8 mouse cellular contexts compared by ENCODE assay signal in the genomic region with DNA sequence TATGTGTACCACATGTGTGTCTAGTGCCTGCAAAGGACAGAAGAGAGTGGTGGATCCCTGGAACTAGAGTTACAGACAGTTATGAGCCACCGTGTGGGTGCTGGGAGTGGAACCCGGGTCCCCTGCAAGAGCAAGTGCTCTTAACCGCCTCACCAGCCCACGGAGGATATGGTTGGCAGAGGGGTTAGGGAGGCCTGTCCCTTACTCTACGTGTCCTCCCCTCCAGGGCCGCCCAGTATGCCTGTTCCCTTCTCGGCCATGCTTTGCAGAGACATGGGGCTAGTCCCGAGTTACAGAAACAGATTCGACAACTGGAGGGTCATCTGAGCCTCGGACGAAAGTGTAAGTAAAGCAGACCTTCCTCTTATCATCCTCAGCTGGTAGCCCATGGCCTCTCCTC. TPM values are rescaled to one million over a fixed set of nuclear protein-coding genes. Genes with fewer than 3 reads are reported as not detected.
DNase-seq lines count a peak whose midpoint lies in the region; TF ChIP-seq lines count a peak whose summit lies in the region.

No protein-coding gene starts in this region.

- no peaks in the 10 kb centered on the region for H3K9me3 ChIP-seq in limb, embryonic 10.5 days (replicated peaks)

- DNase-seq in cerebellum, adult 11-12 months, result peak; percentile 25
- DNase-seq in cerebellum, adult 8-10 months, result no peak
- peak; percentile 6 for DNase-seq in right cerebral cortex, postnatal 4 days
- DNase-seq in right cerebral cortex, postnatal 10 days (ENCODE audit: low spot score in 2 of 2), result no peak
- no peak for DNase-seq in limb, embryonic 10.5 days (ENCODE audit: low spot score)
- DNase-seq in adrenal gland, postnatal 36 days, result no peak
- DNase-seq in layer of hippocampus, adult 8-10 months (ENCODE audit: low spot score in 2 of 2), result no peak

- H3K27ac ChIP-seq in limb, embryonic 10.5 days, result 0 out of 2 replicates have a peak overlapping the region, but pooled peaks have one; percentile 93
- peak overlapping the region; percentile 42 for H3K27ac ChIP-seq in small intestine, adult 2 months (ENCODE audit: insufficient read depth, low read depth, low read length)

- peak overlapping the region; percentile 81 for H3K4me3 ChIP-seq in limb, embryonic 10.5 days
- peak overlapping the region; percentile 55 for H3K4me3 ChIP-seq in small intestine, adult 2 months (ENCODE audit: low read depth, low read length)

- WGBS in limb, embryonic 10.5 days, result 70% methylated on average over 11 of the region's 11 CpGs
- 27% methylated on average over 11 of the region's 11 CpGs for WGBS in small intestine, adult 2 months

- TF ChIP-seq CTCF in small intestine, adult 2 months (IDR thresholded peaks at IDR 0.05; ENCODE audit: extremely low read depth, insufficient read length, insufficient replicate concordance, low read depth, low read length), result no peak

- no peaks in the 10 kb centered on the region for H3K27me3 ChIP-seq in limb, embryonic 10.5 days (ENCODE audit: low read depth, poor library complexity, severe bottlenecking)
- no peaks in the 10 kb centered on the region for H3K27me3 ChIP-seq in small intestine, adult 2 months (ENCODE audit: control insufficient read depth, insufficient read depth, low read length)

- H3K36me3 ChIP-seq in limb, embryonic 10.5 days, result peaks cover 70% of the 10 kb centered on the region
- H3K36me3 ChIP-seq in small intestine, adult 2 months (ENCODE audit: control insufficient read depth, insufficient read depth, low read length), result peaks cover 20% of the 10 kb centered on the region

- H3K4me1 ChIP-seq in limb, embryonic 10.5 days, result peaks cover 22% of the 10 kb centered on the region
- peaks cover 6% of the 10 kb centered on the region; the same call in 1 of the 2 replicates for H3K4me1 ChIP-seq in small intestine, adult 2 months (ENCODE audit: control insufficient read depth, insufficient read depth, insufficient read length, low read length)

- no peak for TF ChIP-seq POLR2A in small intestine, adult 2 months (IDR thresholded peaks at IDR 0.05; ENCODE audit: low read depth, low read length)

RNA-seq across cellular contexts. Expression of gene Gm42957, which starts 1.2 kb away (rescaled TPM):
- 0.08 and 0.14 TPM in 2 replicates for polyA plus RNA-seq in limb, embryonic 10.5 days (2016; fragmentation: Nextera tagmentation; extraction: Ambion mirVana)
- 0.05 TPM in 1 of 2 replicates, not detected in the other for polyA plus RNA-seq in small intestine, adult 2 months (2012; rRNA removed)
- total RNA-seq in adrenal gland, postnatal 36 days (2021), result under 1 TPM; 0.33 to 0.46 TPM
- total RNA-seq in layer of hippocampus, adult 8-10 months (2022), result 1 to 10 TPM in 1 of 4 experiments, under 1 TPM in 3; 0.36 to 1.1 (median 0.66) TPM

RNA-seq across cellular contexts. Expression of gene Pex11b, which starts 1.3 kb away (rescaled TPM):
- polyA plus RNA-seq in limb, embryonic 10.5 days (2016; fragmentation: Nextera tagmentation; extraction: Ambion mirVana), result 40.9 and 44.6 TPM in 2 replicates
- 11.0 and 21.1 TPM in 2 replicates for polyA plus RNA-seq in small intestine, adult 2 months (2012; rRNA removed)
- 10 to 100 TPM; 40.4 to 58.4 TPM for total RNA-seq in adrenal gland, postnatal 36 days (2021)
- 10 to 100 TPM; 53.5 to 66.1 (median 58.1) TPM for total RNA-seq in layer of hippocampus, adult 8-10 months (2022)

RNA-seq across cellular contexts. Expression of gene Rbm8a, which starts 6.7 kb away (rescaled TPM):
- 224 and 228 TPM in 2 replicates for polyA plus RNA-seq in limb, embryonic 10.5 days (2016; fragmentation: Nextera tagmentation; extraction: Ambion mirVana)
- polyA plus RNA-seq in small intestine, adult 2 months (2012; rRNA removed), result 1.4 and 5.8 TPM in 2 replicates
- 10 to 100 TPM; 68.3 to 73.5 TPM for total RNA-seq in adrenal gland, postnatal 36 days (2021)
- 10 to 100 TPM; 45.5 to 61.5 (median 48.7) TPM for total RNA-seq in layer of hippocampus, adult 8-10 months (2022)

RNA-seq across cellular contexts. Expression of gene Itga10, which starts 8.9 kb away (rescaled TPM):
- 0.58 and 0.80 TPM in 2 replicates for polyA plus RNA-seq in limb, embryonic 10.5 days (2016; fragmentation: Nextera tagmentation; extraction: Ambion mirVana)
- 0.49 and 0.53 TPM in 2 replicates for polyA plus RNA-seq in small intestine, adult 2 months (2012; rRNA removed)
- 1 to 10 TPM; 1.3 to 2.3 TPM for total RNA-seq in adrenal gland, postnatal 36 days (2021)
- 1 to 10 TPM; 1.5 to 4.0 (median 3.2) TPM for total RNA-seq in layer of hippocampus, adult 8-10 months (2022)

RNA-seq across cellular contexts. Expression of gene Ankrd35, which starts 33.5 kb away (rescaled TPM):
- polyA plus RNA-seq in limb, embryonic 10.5 days (2016; fragmentation: Nextera tagmentation; extraction: Ambion mirVana), result 0.09 and 0.10 TPM in 2 replicates
- 0.74 and 1.8 TPM in 2 replicates for polyA plus RNA-seq in small intestine, adult 2 months (2012; rRNA removed)
- total RNA-seq in adrenal gland, postnatal 36 days (2021), result 1 to 10 TPM; 1.3 to 3.9 TPM
- total RNA-seq in layer of hippocampus, adult 8-10 months (2022), result 1 to 10 TPM; 5.9 to 8.7 (median 6.7) TPM

Comparison
In these comparisons a context has a peak if more than half of its experiments do, and no peak if none do; other contexts are left out.
1. DNase-seq: peak in cerebellum, adult 11-12 months (single experiment) and right cerebral cortex, postnatal 4 days (single experiment); none in cerebellum, adult 8-10 months (single experiment), right cerebral cortex, postnatal 10 days (0 of 2), limb, embryonic 10.5 days (single experiment), adrenal gland, postnatal 36 days (0 of 2) and layer of hippocampus, adult 8-10 months (0 of 2).